Mouse (Mus musculus): ENCODE data around the gene Gm6367.
"Not testable (repeated sequence)": the region's sequence is repeated elsewhere in the genome, so short reads cannot be mapped to it uniquely, and the experiment has no call there.

The Gm6367 gene

DNA sequence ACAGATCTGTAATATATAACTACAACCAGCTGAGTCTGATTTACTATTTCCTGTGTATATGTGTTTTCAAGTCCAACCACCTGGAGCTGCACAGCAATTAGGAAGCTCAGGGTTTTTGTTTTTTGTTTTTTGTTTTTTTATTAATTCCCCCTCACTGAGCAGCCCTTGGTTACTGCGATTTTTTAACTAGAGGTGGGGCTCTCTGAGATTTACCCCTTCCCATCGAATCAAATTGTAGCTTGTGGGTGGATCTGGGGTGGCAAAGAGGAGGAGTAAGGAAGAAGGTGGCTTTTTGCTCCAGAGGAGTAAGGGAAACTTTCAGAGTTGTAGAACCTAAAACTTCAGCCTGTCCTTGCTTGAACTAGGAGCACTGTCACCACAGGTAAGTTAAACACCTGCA lies at the start of gene Gm6367:
Gene Gm6367, plus strand, starts transcription at position 301 of the 400 bp plus-strand sequence.
- not testable (repeated sequence) for DNase-seq (ENCODE audit: low spot score)

Measured in adipocyte (in vitro differentiated cells).